Mouse (Mus musculus): ENCODE measurements at regions not wholly inside any gene's neighbourhood (a gene's known extent, or its start where the extent isn't known, plus 50 kb on each side); places are given as distances from the start of the nearest gene placed in this dataset.

DNA sequence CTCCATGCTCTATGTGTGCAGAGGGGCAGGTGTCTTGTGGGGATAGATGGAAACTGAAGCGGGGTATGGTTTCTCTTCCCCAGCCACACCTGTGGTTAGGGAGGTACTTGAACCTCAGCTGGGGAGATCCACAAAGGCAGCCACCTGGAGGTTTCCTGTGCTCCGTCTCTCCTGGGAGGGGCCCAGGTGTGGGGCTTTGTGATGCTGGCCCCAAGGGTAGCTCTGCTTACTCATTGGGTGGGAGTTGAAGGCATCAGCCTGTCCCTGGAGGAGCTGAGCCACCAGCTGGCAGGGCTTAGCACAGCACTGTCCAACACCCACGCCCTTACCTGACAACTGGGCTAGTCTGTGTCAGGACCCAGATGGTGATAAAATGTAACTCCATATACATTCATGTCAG lies 81.4 kb downstream of the Lhx2 start:
- no peak for ATAC-seq (replicated peaks; ENCODE audit: low FRiP score, poor library complexity, severe bottlenecking)

DNA sequence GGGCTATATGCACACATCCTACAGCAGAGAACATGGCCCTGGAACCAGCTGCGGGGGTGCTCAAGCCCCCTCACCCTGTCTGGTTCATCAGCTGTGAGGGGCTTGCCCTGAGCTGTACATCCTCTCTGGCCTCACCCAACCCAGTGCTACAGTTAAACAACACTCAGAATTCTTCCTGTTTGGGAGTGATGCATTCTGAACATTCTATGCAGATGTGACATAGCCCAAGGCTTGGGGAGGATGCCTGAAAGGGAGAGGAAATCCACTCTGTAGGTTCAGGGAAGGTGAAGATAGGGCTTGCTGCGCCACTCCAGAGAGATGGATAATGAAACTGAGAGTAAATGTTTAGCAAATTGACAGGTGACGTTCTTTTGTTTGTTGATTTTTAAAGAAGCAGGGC lies 83.3 kb downstream of the Lhx2 start:
- no peak for ATAC-seq (replicated peaks; ENCODE audit: low FRiP score, poor library complexity, severe bottlenecking)

DNA sequence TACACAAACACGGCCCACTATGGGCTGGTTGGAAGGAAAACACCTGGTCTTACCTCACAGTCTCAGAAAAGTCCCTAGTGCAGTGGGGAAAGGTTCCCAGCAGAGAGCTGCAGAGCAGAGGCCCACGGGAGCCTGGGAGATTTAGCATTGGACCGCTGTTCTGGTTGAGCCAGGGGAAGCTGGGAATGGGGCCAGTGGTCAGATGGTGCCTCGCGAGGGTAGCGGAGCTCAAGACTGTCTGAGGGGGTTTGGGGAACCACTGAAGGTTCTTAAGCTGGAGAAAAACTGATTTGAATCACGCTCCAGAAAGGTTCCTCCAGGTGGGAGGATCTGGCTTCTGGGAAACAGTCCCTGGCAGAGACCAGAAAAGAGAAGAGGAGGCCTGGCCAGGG lies 84.8 kb downstream of the Lhx2 start:
- ATAC-seq (replicated peaks; ENCODE audit: low FRiP score, poor library complexity, severe bottlenecking), result no peak

DNA sequence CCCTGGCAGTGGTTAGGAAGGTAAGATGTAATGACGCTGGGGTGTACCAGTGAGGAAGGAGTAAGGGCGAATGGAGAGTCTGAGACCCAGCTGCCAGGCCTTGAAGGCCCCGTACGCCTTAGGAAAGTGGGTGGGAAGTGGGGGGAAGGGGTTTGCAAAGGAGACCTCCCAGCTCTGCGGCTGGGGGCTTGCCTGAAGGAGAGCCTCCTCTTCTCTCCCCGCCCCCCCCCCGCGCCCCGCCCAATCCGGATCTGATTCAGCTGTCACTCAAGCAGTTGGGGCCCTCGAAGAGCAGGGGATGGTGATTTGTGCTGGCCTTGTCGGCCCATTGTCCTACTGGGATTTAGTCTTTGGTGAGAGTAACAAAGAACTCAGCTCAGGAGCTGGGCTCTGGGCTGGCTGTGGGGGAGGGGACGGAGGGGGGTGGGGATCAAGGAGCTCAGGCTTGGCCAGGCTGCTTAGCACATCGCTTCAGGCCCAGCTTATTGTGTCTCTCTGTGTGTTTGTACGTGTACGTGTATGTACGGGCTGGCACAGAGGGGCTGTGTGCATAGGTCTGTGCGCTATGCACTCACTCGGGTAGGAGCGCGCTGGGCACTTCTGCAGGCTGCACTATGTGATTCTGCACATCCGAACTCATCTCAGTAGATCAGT lies 85.3 kb downstream of the Lhx2 start:
- no peak for ATAC-seq (replicated peaks; ENCODE audit: low FRiP score, poor library complexity, severe bottlenecking)

DNA sequence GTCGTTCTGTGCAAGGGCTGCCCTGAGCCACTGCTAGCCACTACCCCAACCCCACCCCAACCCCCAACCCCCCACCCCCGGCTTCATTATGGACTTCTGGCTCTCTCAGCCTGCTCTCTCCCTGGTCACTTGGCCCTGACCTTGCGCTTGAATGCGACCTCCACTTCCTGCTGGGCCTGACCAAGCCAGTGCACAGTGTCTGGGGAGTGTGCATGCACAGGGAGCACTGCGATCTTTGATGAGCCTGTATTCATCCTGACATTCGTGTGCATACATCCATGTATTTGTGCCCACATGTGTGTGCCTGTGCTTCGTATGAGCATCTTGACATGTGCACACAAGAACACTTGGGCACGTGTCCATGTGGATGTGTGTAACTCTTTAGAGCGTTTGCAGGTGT lies 85.9 kb downstream of the Lhx2 start:
- no peak for ATAC-seq (replicated peaks; ENCODE audit: low FRiP score, poor library complexity, severe bottlenecking)

DNA sequence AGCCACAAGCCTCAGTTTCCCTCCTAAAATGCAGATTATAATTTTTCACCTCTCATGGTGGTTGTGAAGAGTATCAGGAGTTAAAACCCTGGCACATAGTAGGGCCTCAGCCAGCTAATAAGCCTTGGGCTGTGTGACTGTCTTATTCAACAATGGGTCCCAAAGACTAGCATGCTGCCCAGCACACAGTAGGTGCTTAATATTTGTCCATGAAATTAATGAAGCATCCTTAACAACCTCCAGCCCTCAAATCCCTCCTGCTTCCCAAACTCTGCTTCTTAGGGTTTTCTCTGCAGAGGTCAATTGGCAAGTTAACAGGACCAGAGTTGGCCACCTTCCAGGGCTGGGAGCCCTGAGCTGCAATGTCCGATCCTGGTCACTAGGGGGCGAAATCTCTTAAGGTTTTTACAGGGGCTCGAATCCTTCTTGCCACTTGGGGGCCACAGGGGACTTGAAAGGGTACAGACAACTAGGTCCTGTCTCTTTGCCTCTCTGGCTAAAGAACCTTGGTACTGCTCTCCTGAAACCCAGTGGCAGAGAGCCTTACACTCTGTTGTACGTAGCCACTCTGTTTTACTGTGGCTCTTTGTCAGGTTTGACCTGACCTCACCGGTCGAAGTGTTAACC lies 81.6 kb upstream of the Nek6 start:
- ATAC-seq (replicated peaks; ENCODE audit: low FRiP score, poor library complexity, severe bottlenecking), result peak; percentile 61; the same call in 1 of the 2 replicates

DNA sequence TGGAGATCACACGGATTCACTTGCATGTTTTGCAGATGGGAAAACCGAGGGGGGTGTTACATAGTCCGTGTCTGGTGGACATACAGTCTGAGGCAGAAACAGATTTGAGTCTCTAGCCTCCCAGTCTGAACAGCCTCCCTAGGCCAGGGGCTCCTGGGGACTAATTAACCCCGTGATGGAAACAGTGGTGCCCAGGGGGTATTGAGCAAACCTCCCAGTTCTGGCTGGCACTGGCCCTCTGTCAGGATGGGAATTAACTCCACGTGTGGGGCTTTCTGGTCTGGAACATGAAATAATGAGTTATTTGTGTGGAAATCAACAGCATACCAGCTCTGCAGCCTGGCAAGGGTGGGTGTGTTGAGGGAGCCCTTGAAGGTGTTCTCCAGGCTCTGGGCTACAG lies 79.9 kb upstream of the Nek6 start:
- ATAC-seq (replicated peaks; ENCODE audit: low FRiP score, poor library complexity, severe bottlenecking), result no peak

DNA sequence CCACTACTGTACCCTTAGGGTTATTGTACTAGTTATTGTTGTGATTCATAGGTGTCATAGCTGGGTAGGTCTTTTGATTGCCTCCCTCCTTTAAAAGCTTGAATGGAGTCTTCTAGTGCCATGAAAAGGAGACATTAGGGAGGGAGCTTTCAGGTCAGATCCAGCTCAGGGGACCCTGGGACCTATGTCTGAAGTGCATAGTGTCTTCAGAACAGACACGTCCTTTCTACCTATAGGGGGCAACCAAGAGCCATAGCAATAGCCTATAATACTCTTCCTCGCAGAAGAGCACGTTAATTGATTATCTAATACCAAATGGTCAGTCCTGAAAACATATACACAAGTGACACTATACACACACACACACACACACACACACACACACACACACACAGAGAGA lies 77.7 kb upstream of the Nek6 start:
- ATAC-seq (replicated peaks; ENCODE audit: low FRiP score, poor library complexity, severe bottlenecking), result no peak

DNA sequence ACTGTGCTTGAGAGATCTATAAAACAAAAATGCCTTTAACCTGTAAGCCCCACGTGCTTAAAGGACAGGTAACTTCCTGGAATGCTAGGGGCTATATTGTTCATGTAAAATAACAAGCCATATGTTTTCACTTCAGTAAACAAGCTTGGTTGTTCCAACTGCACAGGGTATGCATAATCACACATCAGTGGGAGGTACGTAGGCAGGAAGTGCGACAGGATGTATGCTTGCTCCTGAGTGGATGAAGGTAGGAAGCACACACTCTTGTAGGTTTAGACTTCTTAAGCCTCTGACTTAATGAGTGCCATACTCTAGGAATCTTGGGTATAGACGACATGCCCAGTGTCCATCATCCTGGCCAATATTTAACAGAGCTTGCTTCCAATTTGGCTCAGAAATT lies 74.7 kb upstream of the Nek6 start:
- no peak for ATAC-seq (replicated peaks; ENCODE audit: low FRiP score, poor library complexity, severe bottlenecking)

DNA sequence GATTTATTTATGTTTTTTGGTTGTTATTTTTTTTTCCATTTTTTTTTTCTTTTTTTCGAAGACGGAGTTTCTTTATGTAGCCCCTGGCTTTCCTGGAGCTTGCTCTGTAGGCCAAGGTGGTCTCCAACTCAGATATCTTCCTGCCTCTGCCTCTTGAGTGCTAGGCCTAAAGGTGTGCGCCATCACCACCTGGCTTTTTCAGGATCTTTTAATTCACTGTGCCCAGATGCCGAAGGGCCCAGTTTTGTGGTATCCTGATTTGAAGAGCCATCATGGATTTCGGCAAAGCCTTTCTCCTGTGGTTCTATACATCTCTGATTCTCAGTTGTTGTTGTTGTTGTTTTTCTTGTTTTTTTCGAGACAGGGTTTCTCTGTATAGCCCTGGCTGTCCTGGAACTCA lies 72.3 kb upstream of the Nek6 start:
- ATAC-seq (replicated peaks; ENCODE audit: low FRiP score, poor library complexity, severe bottlenecking), result no peak

DNA sequence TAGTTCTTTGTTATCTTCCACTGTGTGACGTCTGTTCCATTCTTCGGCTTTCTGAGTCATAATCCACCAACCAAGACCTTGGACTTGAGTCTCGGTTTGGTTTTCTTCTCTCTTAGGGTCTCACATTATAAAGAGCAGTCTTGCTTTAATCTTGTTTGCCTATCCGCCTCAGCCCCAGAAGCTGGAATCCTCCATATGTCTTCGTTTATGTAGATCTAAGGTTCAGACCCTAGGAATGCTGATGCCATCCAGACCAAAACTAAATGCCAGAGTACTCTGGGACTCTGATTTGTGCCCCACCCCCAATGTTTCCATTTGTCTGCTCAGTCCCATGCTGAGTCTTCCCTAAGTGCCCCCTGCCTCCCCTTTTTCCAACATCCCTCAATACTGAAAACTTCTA lies 71.5 kb upstream of the Nek6 start:
- no peak for ATAC-seq (replicated peaks; ENCODE audit: low FRiP score, poor library complexity, severe bottlenecking)

DNA sequence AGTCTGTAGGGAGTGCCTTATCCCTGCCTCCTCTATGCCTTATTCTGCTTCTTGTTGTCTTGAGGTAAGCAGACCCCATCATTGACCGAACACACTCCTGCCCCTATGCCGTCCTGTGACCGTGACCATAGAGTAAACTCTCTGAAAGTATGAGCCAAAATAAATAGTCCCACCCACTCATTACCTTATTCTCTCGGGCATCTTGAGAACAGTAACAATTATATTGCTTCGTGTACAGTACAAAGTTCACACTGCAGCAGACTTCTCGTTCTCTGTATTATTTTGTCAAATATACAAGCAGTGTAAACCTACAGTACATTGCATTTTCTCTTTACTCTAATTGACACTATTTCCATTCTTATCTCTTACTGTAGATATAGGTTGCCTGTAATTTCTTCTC lies 62.4 kb upstream of the Nek6 start:
- ATAC-seq (replicated peaks; ENCODE audit: low FRiP score, poor library complexity, severe bottlenecking), result no peak

DNA sequence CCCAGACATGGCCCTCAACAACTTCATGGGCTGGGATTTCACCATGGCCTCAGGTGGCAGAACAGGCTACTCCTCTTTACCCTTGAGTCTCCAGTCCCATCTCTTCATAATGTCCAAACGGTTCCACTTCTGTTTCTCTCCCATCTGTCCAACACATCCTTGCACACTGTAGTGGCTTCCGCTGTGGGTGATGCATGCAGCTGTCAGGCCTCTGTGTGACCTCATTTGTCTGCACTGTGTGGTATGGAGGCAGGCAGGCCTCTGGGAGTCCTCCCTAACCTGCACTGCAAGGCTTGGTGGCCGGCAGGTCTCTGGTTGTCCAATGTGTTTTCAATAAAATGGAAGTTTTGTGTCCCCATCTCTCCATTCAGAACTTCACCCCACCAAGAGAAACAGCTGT lies 54.9 kb upstream of the Nek6 start:
- ATAC-seq (replicated peaks; ENCODE audit: low FRiP score, poor library complexity, severe bottlenecking), result no peak

DNA sequence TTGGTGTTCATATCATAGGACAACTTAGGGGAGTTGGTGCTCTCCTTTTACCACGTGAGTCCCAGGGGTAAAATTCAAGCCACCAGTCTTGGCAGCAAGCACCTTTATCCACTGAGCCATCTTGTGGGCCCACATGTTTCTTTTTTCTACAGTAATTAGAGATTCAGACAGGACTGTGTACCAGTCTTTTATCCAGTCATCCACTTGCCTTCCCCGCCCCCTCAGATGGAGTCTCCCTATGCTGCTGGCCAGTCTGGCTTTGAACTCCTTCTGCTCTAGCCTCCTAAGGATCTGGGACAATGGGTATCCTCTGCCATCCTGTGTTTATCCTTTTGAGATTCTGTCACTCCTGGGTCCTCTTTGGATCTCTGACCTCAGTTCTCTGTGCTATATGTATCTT lies 51.1 kb upstream of the Nek6 start:
- no peak for ATAC-seq (replicated peaks; ENCODE audit: low FRiP score, poor library complexity, severe bottlenecking)

DNA sequence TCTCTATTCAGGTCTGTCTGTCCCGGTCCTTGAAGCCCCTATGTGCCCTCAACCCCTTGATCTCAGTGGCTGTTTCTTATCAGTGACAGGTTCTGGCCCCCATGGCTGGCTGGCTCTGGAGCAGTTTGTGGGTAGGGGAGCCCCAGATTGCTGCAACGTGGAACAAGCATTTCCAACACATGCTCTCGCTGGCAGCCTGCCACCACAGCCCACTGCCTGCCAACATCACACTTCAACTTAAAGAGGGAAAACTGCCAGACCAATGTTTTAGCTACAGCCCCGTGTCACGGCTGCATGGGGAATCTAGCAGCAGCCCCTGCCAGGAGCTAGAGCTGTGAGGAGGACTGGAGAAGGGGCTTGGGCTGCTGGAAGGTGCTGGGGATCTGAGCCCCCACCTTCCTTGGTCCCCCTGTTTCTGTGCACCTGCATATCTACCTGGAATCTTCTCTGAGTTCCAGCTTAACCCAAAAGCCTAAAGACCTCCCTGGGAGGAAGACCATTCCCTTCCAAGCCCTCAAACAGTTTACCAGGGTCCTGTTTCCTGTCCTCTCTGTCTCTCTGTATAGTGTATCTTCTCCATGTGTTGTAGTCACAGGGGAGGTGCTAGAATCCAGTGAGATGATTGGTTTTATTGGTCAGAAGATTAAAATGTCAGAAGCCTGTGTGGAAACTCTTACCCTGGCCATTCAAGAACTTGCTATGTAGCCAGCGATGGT lies 50.5 kb upstream of the Nek6 start:
- ATAC-seq (replicated peaks; ENCODE audit: low FRiP score, poor library complexity, severe bottlenecking), result no peak
